ENCODE assay signal across 18 mouse cellular contexts in the genomic region with DNA sequence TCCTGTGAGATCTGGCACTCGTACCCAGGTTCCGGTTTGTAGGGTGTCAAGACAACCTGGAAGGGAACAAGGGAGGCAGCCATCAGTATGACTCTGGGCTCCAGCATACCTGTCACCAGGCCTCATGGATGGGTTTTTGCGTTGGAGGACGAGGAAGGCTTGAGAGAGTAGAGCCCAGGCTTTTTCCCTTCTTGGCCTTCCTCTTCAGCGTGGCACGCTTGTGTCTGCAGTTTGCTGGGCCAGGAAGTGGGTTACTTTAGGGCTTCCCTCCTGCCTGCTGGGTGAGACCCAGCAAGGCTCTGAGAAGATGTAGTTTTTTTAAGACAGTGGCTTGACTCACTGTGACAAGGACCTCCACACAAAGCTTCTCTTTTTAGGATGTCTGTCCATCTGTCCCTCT. TPM values are rescaled to one million over a fixed set of nuclear protein-coding genes. Genes with fewer than 3 reads are reported as not detected.
DNase-seq lines count a peak whose midpoint lies in the region; ATAC-seq and TF ChIP-seq lines count a peak whose summit lies in the region.
"Had no signal": no experiment of that assay in that cellular context is flagged by ENCODE, and none has a peak within 500 bp of the region (broad histone marks: within the 10 kb centered on the region; RNA-seq: fewer than 3 reads in every experiment).

No protein-coding gene starts in this region.

- peak overlapping the region; percentile 26; the same call in 1 of the 2 replicates for H3K27ac ChIP-seq in heart, adult 2 months
- H3K27ac ChIP-seq in heart, embryonic 10.5 days: no peak overlapping the region
- H3K27ac ChIP-seq: kidney, postnatal 0 days; liver, embryonic 14.5 days; neural tube, embryonic 13.5 days had no signal

- H3K9ac ChIP-seq in heart, adult 2 months (ENCODE audit: low read depth, low read length): no peak overlapping the region
- H3K9ac ChIP-seq: liver, embryonic 14.5 days; neural tube, embryonic 13.5 days had no signal

- no peak for TF ChIP-seq CTCF in heart, adult 2 months (IDR thresholded peaks at IDR 0.05)

- no peak for TF ChIP-seq POLR2A in heart, adult 2 months (IDR thresholded peaks at IDR 0.05; ENCODE audit: insufficient read depth, low read depth, low read length)

- no peak for TF ChIP-seq EP300 in heart, adult 2 months (IDR thresholded peaks at IDR 0.05; ENCODE audit: insufficient read depth, low read depth, low read length)

- intact Hi-C loops in heart, adult 2 months (cut with DNase I): no loop called here

- DNase-seq in heart, adult 2 months: peak in 1 of 2 experiments; percentile 30
- DNase-seq in heart, embryonic 10.5 days (ENCODE audit: low spot score): no peak
- DNase-seq in thymus, postnatal 10 days (ENCODE audit: low spot score in 2 of 2): peak; percentile 49 to 57
- no peak for DNase-seq in right cerebral cortex, postnatal 14 days
- DNase-seq in kidney, adult 9 months: no peak
- no peak for DNase-seq in urinary bladder, postnatal 25 days (ENCODE audit: low spot score)
- DNase-seq: cerebellum, adult 8-10 months; heart, postnatal 14 days; layer of hippocampus, postnatal 36 days; left cerebral cortex, postnatal 4 days; retina, postnatal 1 day had no signal

- no peak overlapping the region for H3K4me3 ChIP-seq in heart, adult 2 months
- no peak overlapping the region for H3K4me3 ChIP-seq in heart, embryonic 10.5 days
- H3K4me3 ChIP-seq: neural tube, embryonic 13.5 days had no signal

- H3K79me2 ChIP-seq in heart, adult 2 months (replicated peaks; ENCODE audit: control insufficient read depth, insufficient read depth, low read length): no peaks in the 10 kb centered on the region

- H3K4me1 ChIP-seq in heart, adult 2 months (ENCODE audit: control insufficient read depth, insufficient read depth, low read length): peaks cover 21% of the 10 kb centered on the region
- peaks cover 13% of the 10 kb centered on the region; the same call in 1 of the 2 replicates for H3K4me1 ChIP-seq in heart, embryonic 10.5 days
- H3K4me1 ChIP-seq: neural tube, embryonic 13.5 days had no signal

- peak; percentile 81 for ATAC-seq in activated CD4-positive, CD25-positive, alpha-beta regulatory T cell, adult 4 months
- peak; percentile 81 for ATAC-seq in inflammation-experienced regulatory T-cells, adult 6 months
- ATAC-seq: hindbrain, embryonic 16.5 days; midbrain, embryonic 16.5 days had no signal

- H3K9me3 ChIP-seq in heart, embryonic 10.5 days: no peaks in the 10 kb centered on the region
- H3K9me3 ChIP-seq: neural tube, embryonic 13.5 days had no signal

- H3K36me3 ChIP-seq in heart, adult 2 months (ENCODE audit: control insufficient read depth, insufficient read depth, low read length): no peaks in the 10 kb centered on the region
- no peaks in the 10 kb centered on the region for H3K36me3 ChIP-seq in heart, embryonic 10.5 days
- H3K36me3 ChIP-seq: neural tube, embryonic 13.5 days had no signal

- WGBS in heart, adult 2 months: 74% methylated on average over 6 of the region's 6 CpGs
- 81% methylated on average over 6 of the region's 6 CpGs for WGBS in heart, embryonic 10.5 days

- no peaks in the 10 kb centered on the region for H3K27me3 ChIP-seq in heart, adult 2 months (ENCODE audit: control insufficient read depth, insufficient read depth, low read length)
- H3K27me3 ChIP-seq in heart, embryonic 10.5 days (ENCODE audit: insufficient read depth, poor library complexity, severe bottlenecking): no peaks in the 10 kb centered on the region
- H3K27me3 ChIP-seq: neural tube, embryonic 13.5 days had no signal

RNA-seq across cellular contexts. Expression of gene Tnfrsf1b, which starts 17.6 kb away (rescaled TPM):
- total RNA-seq in heart, adult 2 months (2021): 1 to 10 TPM; 4.8 to 5.4 TPM
- polyA plus RNA-seq in heart, adult 2 months (2012; rRNA removed): 7.6 and 10.9 TPM in 2 replicates
- 2.5 and 4.2 TPM in 2 replicates for polyA plus RNA-seq in heart, embryonic 10.5 days (2016; fragmentation: Nextera tagmentation; extraction: Ambion mirVana)
- 100 to 1,000 TPM in 1 of 2 experiments, 10 to 100 TPM in 1; 87.9 to 139 TPM for polyA plus RNA-seq in activated CD4-positive, CD25-positive, alpha-beta regulatory T cell, adult 4 months (2017; shearing (Covaris generic))
- polyA plus RNA-seq in inflammation-experienced regulatory T-cells, adult 6 months (2017; shearing (Covaris generic)): 100 to 1,000 TPM in 1 of 3 experiments, 10 to 100 TPM in 2; 83.9 to 124 (median 98.2) TPM

RNA-seq across cellular contexts. Expression of gene Vps13d, which starts 34.2 kb away (rescaled TPM):
- total RNA-seq in heart, adult 2 months (2021): 10 to 100 TPM; 65.8 to 77.1 TPM
- polyA plus RNA-seq in heart, adult 2 months (2012; rRNA removed): 24.8 and 41.5 TPM in 2 replicates
- polyA plus RNA-seq in heart, embryonic 10.5 days (2016; fragmentation: Nextera tagmentation; extraction: Ambion mirVana): 6.3 and 6.4 TPM in 2 replicates
- polyA plus RNA-seq in activated CD4-positive, CD25-positive, alpha-beta regulatory T cell, adult 4 months (2017; shearing (Covaris generic)): 10 to 100 TPM in 1 of 2 experiments, 1 to 10 TPM in 1; 9.2 to 17.9 TPM
- polyA plus RNA-seq in inflammation-experienced regulatory T-cells, adult 6 months (2017; shearing (Covaris generic)): 10 to 100 TPM; 10.6 to 27.5 (median 19.6) TPM

Comparison
In these comparisons a context has a peak if more than half of its experiments do, and no peak if none do; other contexts are left out.
1. DNase-seq: peak in thymus, postnatal 10 days (2 of 2); none in heart, embryonic 10.5 days (single experiment), right cerebral cortex, postnatal 14 days (single experiment), kidney, adult 9 months (single experiment) and urinary bladder, postnatal 25 days (single experiment).